Mouse (Mus musculus): ENCODE results near the gene Hbb-bh1. TPM values are rescaled to one million over a fixed set of nuclear protein-coding genes. Genes with fewer than 3 reads are reported as not detected.
"Not testable (repeated sequence)": the region's sequence is repeated elsewhere in the genome, so short reads cannot be mapped to it uniquely, and the experiment has no call there.

Hbb-bh1 gene
- total and polyA plus RNA-seq, 3 experiments: 0.15 TPM; not detected in 2

GRCm38 (mm10) chr7:103827139-103827538 lies 15.8 kb downstream of the Hbb-bh1 start:
- H3K79me2 ChIP-seq (ENCODE audit: control insufficient read depth, insufficient read depth, low read length, poor library complexity); H3K9ac ChIP-seq (ENCODE audit: control insufficient read depth, low read depth, low read length, poor library complexity, severe bottlenecking); H3K27me3 ChIP-seq (ENCODE audit: control insufficient read depth in 1 of 2, insufficient read depth in 2 of 2, low read length in 2 of 2); DNase-seq (ENCODE audit: low read depth, low spot score); H3K27ac ChIP-seq (ENCODE audit: control insufficient read depth, low read depth, low read length); H3K4me3 ChIP-seq (ENCODE audit: control insufficient read depth in 1 of 2, insufficient read depth in 1 of 2, low read depth in 2 of 2, low read length in 2 of 2); H3K36me3 ChIP-seq (ENCODE audit: control insufficient read depth in 1 of 2, insufficient read depth in 2 of 2, low read length in 2 of 2); H3K9me3 ChIP-seq (replicated peaks; ENCODE audit: insufficient read depth, low read length): not testable (repeated sequence)
- peaks cover 6 to 11% of the 10 kb centered on the region in 2 experiments for H3K4me1 ChIP-seq (ENCODE audit: control insufficient read depth in 1 of 2, insufficient read depth in 2 of 2, low read length in 2 of 2)

- H3K9me3 ChIP-seq (replicated peaks; ENCODE audit: insufficient read depth, low read length): no peaks in the 10 kb centered on the region
- H3K9ac ChIP-seq (ENCODE audit: control insufficient read depth, low read depth, low read length, poor library complexity, severe bottlenecking): no peak overlapping the region
- no peak overlapping the region for H3K27ac ChIP-seq (ENCODE audit: control insufficient read depth, low read depth, low read length)
- TF ChIP-seq ETS1 (IDR thresholded peaks at IDR 0.05; ENCODE audit: low read depth, low read length) (no peak), TAL1 (IDR thresholded peaks at IDR 0.05; ENCODE audit: low read length) (no peak), MYC (IDR thresholded peaks at IDR 0.05; ENCODE audit: low read depth, low read length) (no peak), ELF1 (IDR thresholded peaks at IDR 0.05; ENCODE audit: low read depth, low read length) (no peak), MXI1 (IDR thresholded peaks at IDR 0.05; ENCODE audit: low read depth, low read length) (no peak), BHLHE40 (IDR thresholded peaks at IDR 0.05; ENCODE audit: borderline replicate concordance, low read depth, low read length) (no peak)
- no peaks in the 10 kb centered on the region for H3K79me2 ChIP-seq (ENCODE audit: control insufficient read depth, insufficient read depth, low read length, poor library complexity)
- no peaks in the 10 kb centered on the region for H3K27me3 ChIP-seq (ENCODE audit: control insufficient read depth in 1 of 2, insufficient read depth in 2 of 2, low read length in 2 of 2)
- H3K4me1 ChIP-seq (ENCODE audit: control insufficient read depth in 1 of 2, insufficient read depth in 2 of 2, low read length in 2 of 2): peaks cover 6 to 11% of the 10 kb centered on the region in 2 experiments
- peaks cover 0 to 6% of the 10 kb centered on the region in 2 experiments; a peak in 2 of 4 replicates for H3K36me3 ChIP-seq (ENCODE audit: control insufficient read depth in 1 of 2, insufficient read depth in 2 of 2, low read length in 2 of 2)
- no peak overlapping the region for H3K4me3 ChIP-seq (ENCODE audit: control insufficient read depth in 1 of 2, insufficient read depth in 1 of 2, low read depth in 2 of 2, low read length in 2 of 2)
- no peak for DNase-seq (ENCODE audit: low read depth, low spot score)
Observed at GRCm38 (mm10) chr7:103826255-103826887, 16.6 kb downstream of the Hbb-bh1 start.

GRCm38 (mm10) chr7:103825536-103826254 lies 17.3 kb downstream of the Hbb-bh1 start:
- no peaks in the 10 kb centered on the region for H3K27me3 ChIP-seq (ENCODE audit: control insufficient read depth in 1 of 2, insufficient read depth in 2 of 2, low read length in 2 of 2)
- H3K79me2 ChIP-seq (ENCODE audit: control insufficient read depth, insufficient read depth, low read length, poor library complexity): no peaks in the 10 kb centered on the region
- no peak overlapping the region for H3K9ac ChIP-seq (ENCODE audit: control insufficient read depth, low read depth, low read length, poor library complexity, severe bottlenecking)
- no peaks in the 10 kb centered on the region for H3K9me3 ChIP-seq (replicated peaks; ENCODE audit: insufficient read depth, low read length)
- peaks cover 6 to 11% of the 10 kb centered on the region in 2 experiments for H3K4me1 ChIP-seq (ENCODE audit: control insufficient read depth in 1 of 2, insufficient read depth in 2 of 2, low read length in 2 of 2)
- peaks cover 0 to 6% of the 10 kb centered on the region in 2 experiments; a peak in 2 of 4 replicates for H3K36me3 ChIP-seq (ENCODE audit: control insufficient read depth in 1 of 2, insufficient read depth in 2 of 2, low read length in 2 of 2)
- H3K4me3 ChIP-seq (ENCODE audit: control insufficient read depth in 1 of 2, insufficient read depth in 1 of 2, low read depth in 2 of 2, low read length in 2 of 2): no peak overlapping the region
- no peak for DNase-seq (ENCODE audit: low read depth, low spot score)
- no peak overlapping the region for H3K27ac ChIP-seq (ENCODE audit: control insufficient read depth, low read depth, low read length)
- TF ChIP-seq CHD2 (IDR thresholded peaks at IDR 0.05; ENCODE audit: low read length) (no peak), MXI1 (IDR thresholded peaks at IDR 0.05; ENCODE audit: low read depth, low read length) (no peak), E2F4 (IDR thresholded peaks at IDR 0.05; ENCODE audit: borderline replicate concordance, low read depth, low read length) (no peak), JUND (IDR thresholded peaks at IDR 0.05; ENCODE audit: low read depth, low read length) (no peak), MAFK (IDR thresholded peaks at IDR 0.05; ENCODE audit: borderline replicate concordance, low read depth, low read length) (no peak), GATA1 (IDR thresholded peaks at IDR 0.05; ENCODE audit: low read depth, low read length) (no peak), MAX (IDR thresholded peaks at IDR 0.05; ENCODE audit: low read length) (no peak), ELF1 (IDR thresholded peaks at IDR 0.05; ENCODE audit: low read depth, low read length) (no peak)
